ENCODE assay signal across 22 mouse cellular contexts in genomic region chr11:22897642-22898041, GRCm38 (mm10). TPM values are rescaled to one million over a fixed set of nuclear protein-coding genes. Genes with fewer than 3 reads are reported as not detected.
DNase-seq lines count a peak whose midpoint lies in the region; ATAC-seq lines count a peak whose summit lies in the region.
"Had no signal": no experiment of that assay in that cellular context is flagged by ENCODE, and none has a peak within 500 bp of the region (broad histone marks: within the 10 kb centered on the region; RNA-seq: fewer than 3 reads in every experiment).

No protein-coding gene starts in this region.

- H3K9ac ChIP-seq in neural tube, embryonic 15.5 days (replicated peaks): no peak overlapping the region
- H3K9ac ChIP-seq: embryonic facial prominence, embryonic 12.5 days; forebrain, embryonic 13.5 days; forebrain, embryonic 15.5 days had no signal

- intact Hi-C loops in left cerebral cortex, postnatal 14 days (cut with DNase I): no loop called here

- H3K4me2 ChIP-seq in neural tube, embryonic 15.5 days: no peak overlapping the region
- H3K4me2 ChIP-seq: embryonic facial prominence, embryonic 12.5 days; forebrain, embryonic 13.5 days; forebrain, embryonic 15.5 days had no signal

- no peaks in the 10 kb centered on the region for H3K9me3 ChIP-seq in neural tube, embryonic 15.5 days (replicated peaks)
- H3K9me3 ChIP-seq: embryonic facial prominence, embryonic 10.5 days; embryonic facial prominence, embryonic 12.5 days; forebrain, embryonic 13.5 days; forebrain, embryonic 15.5 days; G1E had no signal

- peak; percentile 59 for ATAC-seq in megakaryocyte, adult 5-6 weeks (ENCODE audit: poor library complexity, severe bottlenecking)
- no peak for ATAC-seq in neural tube, embryonic 15.5 days (ENCODE audit: low FRiP score)
- ATAC-seq: activated CD4-positive, CD25-positive, alpha-beta regulatory T cell, adult 4 months; CD4-positive, CD25-positive, alpha-beta regulatory T cell, adult 4 months; forebrain, embryonic 13.5 days; forebrain, embryonic 15.5 days; Patski had no signal

- WGBS in neural tube, embryonic 15.5 days: 94% methylated on average over 4 of the region's 4 CpGs

- no peaks in the 10 kb centered on the region for H3K36me3 ChIP-seq in neural tube, embryonic 15.5 days
- H3K36me3 ChIP-seq: forebrain, embryonic 15.5 days had no signal

- no peak overlapping the region for H3K4me3 ChIP-seq in neural tube, embryonic 15.5 days (replicated peaks)
- H3K4me3 ChIP-seq: embryonic facial prominence, embryonic 10.5 days; embryonic facial prominence, embryonic 12.5 days; forebrain, embryonic 13.5 days; forebrain, embryonic 15.5 days had no signal

- H3K27ac ChIP-seq in neural tube, embryonic 15.5 days (replicated peaks): no peak overlapping the region
- H3K27ac ChIP-seq: embryonic facial prominence, embryonic 10.5 days; embryonic facial prominence, embryonic 12.5 days; forebrain, embryonic 13.5 days; forebrain, embryonic 15.5 days had no signal

- H3K27me3 ChIP-seq in neural tube, embryonic 15.5 days (replicated peaks): no peaks in the 10 kb centered on the region
- H3K27me3 ChIP-seq: embryonic facial prominence, embryonic 12.5 days; forebrain, embryonic 13.5 days; forebrain, embryonic 15.5 days; Patski had no signal

- peak; percentile 51 for DNase-seq in heart, adult 11 months
- DNase-seq in heart, adult 18-20 months: no peak
- DNase-seq in R1 (ENCODE audit: low read depth, low spot score): peak; percentile 73
- DNase-seq in left cerebral cortex, postnatal 14 days (ENCODE audit: low spot score in 2 of 2): no peak
- DNase-seq: adrenal gland, adult 8-10 months; adrenal gland, postnatal 36 days; B cell, adult 2 months; cerebellum, adult 11-12 months; cerebellum, adult 2 months; cerebellum, adult 9-10 months; cerebellum, postnatal 10 days; cerebellum, postnatal 25 days had no signal

- no peaks in the 10 kb centered on the region for H3K4me1 ChIP-seq in neural tube, embryonic 15.5 days
- H3K4me1 ChIP-seq: embryonic facial prominence, embryonic 12.5 days; forebrain, embryonic 13.5 days; forebrain, embryonic 15.5 days had no signal

RNA-seq across cellular contexts. Expression of gene B3gnt2, which starts 36.9 kb away (rescaled TPM):
- 1 to 10 TPM; 2.4 to 5.9 TPM for total RNA-seq in heart, adult 18-20 months (2021)
- 8.3 and 13.0 TPM in 2 replicates for total RNA-seq in megakaryocyte, adult 5-6 weeks (2015)
- total RNA-seq in megakaryocyte, adult 5-6 weeks (2017): 20.8 and 28.9 TPM in 2 replicates
- 2.3 and 5.5 TPM in 2 replicates for polyA plus RNA-seq in neural tube, embryonic 15.5 days (2015; fragmentation: Nextera tagmentation; extraction: Ambion mirVana)
- total RNA-seq in left cerebral cortex, postnatal 14 days (2021): 10 to 100 TPM in 1 of 2 experiments, 1 to 10 TPM in 1; 7.9 to 14.4 TPM

Comparison
In these comparisons a context has a peak if more than half of its experiments do, and no peak if none do; other contexts are left out.
1. DNase-seq: peak in heart, adult 11 months (single experiment) and R1 (single experiment); none in heart, adult 18-20 months (0 of 2) and left cerebral cortex, postnatal 14 days (0 of 2).